Mouse (Mus musculus) heart, adult 8-10 months (tissue): ENCODE results near the gene Agl. TPM values are rescaled to one million over a fixed set of nuclear protein-coding genes. Genes with fewer than 3 reads are reported as not detected.
"Not testable (repeated sequence)": the region's sequence is repeated elsewhere in the genome, so short reads cannot be mapped to it uniquely, and the experiment has no call there.

Experiments used
- DNase-seq: peaks from one replicate; pipeline ENCODE4 v3.0.0; 2022; ENCODE audit warnings: low spot score
- total RNA-seq, 4 experiments: library from RNA; stranded (reverse); gene quantifications; 2 replicates each; pipeline ENCODE4 v1.2.4; 2022

Gene Agl
- total RNA-seq, 4 experiments from 2014 or later, result 187 to 207 (median 200) TPM

- DNase-seq, result no peak
These were observed 8.8 kb upstream of the Agl start for GRCm38 (mm10) chr3:116816674-116817215.

- DNase-seq, result no peak
These were observed 8.0 kb upstream of the Agl start for GRCm38 (mm10) chr3:116815916-116816315.

- DNase-seq, result no peak
These were observed 7.4 kb upstream of the Agl start for GRCm38 (mm10) chr3:116815305-116815797.

- DNase-seq, result no peak
These were observed 5.0 kb upstream of the Agl start for GRCm38 (mm10) chr3:116812946-116813345.

GRCm38 (mm10) chr3:116810351-116810750, 2.4 kb upstream of the Agl start:
- DNase-seq, result not testable (repeated sequence)

- no peak for DNase-seq
These were observed 1.3 kb upstream of the Agl start for GRCm38 (mm10) chr3:116809221-116809620.

GRCm38 (mm10) chr3:116808507-116809217, 696 bp upstream of the Agl start:
- DNase-seq, result peak; percentile 24

- DNase-seq, result no peak
These were observed 2.1 kb downstream of the Agl start for GRCm38 (mm10) chr3:116805866-116806265.

GRCm38 (mm10) chr3:116804746-116805285, 3.1 kb downstream of the Agl start:
- no peak for DNase-seq

GRCm38 (mm10) chr3:116801755-116802154, 6.2 kb downstream of the Agl start:
- DNase-seq, result no peak

- no peak for DNase-seq
These were observed 9.0 kb downstream of the Agl start for GRCm38 (mm10) chr3:116798821-116799510.

GRCm38 (mm10) chr3:116788851-116789250, 19.1 kb downstream of the Agl start:
- DNase-seq, result no peak

- no peak for DNase-seq
These were observed 21.4 kb downstream of the Agl start for GRCm38 (mm10) chr3:116786543-116786942.

- DNase-seq, result no peak
These were observed 22.1 kb downstream of the Agl start for GRCm38 (mm10) chr3:116785820-116786219.

GRCm38 (mm10) chr3:116784811-116785210, 23.2 kb downstream of the Agl start:
- no peak for DNase-seq

GRCm38 (mm10) chr3:116784290-116784689, 23.7 kb downstream of the Agl start:
- DNase-seq, result no peak

GRCm38 (mm10) chr3:116776961-116777360, 31.0 kb downstream of the Agl start:
- no peak for DNase-seq

GRCm38 (mm10) chr3:116773836-116774235, 34.1 kb downstream of the Agl start:
- DNase-seq, result no peak

GRCm38 (mm10) chr3:116771597-116771996, 36.4 kb downstream of the Agl start:
- no peak for DNase-seq

- not testable (repeated sequence) for DNase-seq
These were observed 41.0 kb downstream of the Agl start for GRCm38 (mm10) chr3:116766963-116767362.

- DNase-seq, result no peak
These were observed 55.1 kb downstream of the Agl start for GRCm38 (mm10) chr3:116752818-116753217.

- DNase-seq, result peak; percentile 56
These were observed 56.6 kb downstream of the Agl start for GRCm38 (mm10) chr3:116751191-116751860.
